Mouse (Mus musculus): ENCODE measurements around the gene Tulp1.
"Not testable (repeated sequence)": the region's sequence is repeated elsewhere in the genome, so short reads cannot be mapped to it uniquely, and the experiment has no call there.

Gene Tulp1

DNA sequence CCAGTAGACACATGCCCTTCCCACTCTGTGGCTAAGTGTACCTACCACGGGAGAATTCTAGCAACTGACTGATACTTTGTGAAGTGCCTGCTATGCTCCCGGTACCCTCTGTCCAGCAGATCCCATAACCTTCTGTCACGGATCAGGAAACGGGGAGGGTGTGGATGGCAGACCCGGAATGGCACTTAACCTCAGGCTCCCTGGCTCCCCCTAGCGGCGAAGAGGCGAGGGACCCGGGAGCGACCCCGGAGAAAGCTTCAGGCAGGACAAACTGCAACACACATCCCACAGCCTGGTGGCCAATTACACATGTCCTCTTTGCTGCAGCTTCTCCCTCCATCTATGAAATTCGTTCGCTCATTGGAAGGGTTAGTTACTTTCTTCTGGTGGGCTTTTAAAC, 3.4 kb upstream of the Tulp1 start:
- peak; percentile 69 for DNase-seq (ENCODE audit: low spot score)

DNA sequence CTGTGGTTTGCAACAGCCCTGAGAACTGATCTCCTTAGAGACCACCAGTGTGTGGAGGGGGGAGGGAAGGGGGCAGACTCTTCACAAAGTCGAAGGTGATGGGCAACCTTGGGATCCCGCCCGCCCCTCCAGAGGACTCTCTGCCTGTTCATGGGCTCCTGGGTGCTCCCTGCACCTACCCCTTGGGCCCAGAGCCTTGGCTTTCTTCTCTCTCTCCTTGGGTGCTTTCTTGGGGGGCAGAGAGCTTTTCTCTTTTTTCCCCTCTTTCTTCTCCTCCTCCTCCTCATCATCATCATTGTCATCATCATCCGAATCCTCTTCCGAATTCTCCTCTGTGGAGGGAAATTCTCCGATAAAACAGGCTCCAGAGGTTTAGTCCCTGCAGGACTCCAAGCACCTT, 1.5 kb downstream of the Tulp1 start:
- no peak for DNase-seq (ENCODE audit: low spot score)

- DNase-seq (ENCODE audit: low spot score) = no peak
Measured at GRCm38 (mm10) chr17:28362653-28363292, 2.2 kb downstream of the Tulp1 start.

DNA sequence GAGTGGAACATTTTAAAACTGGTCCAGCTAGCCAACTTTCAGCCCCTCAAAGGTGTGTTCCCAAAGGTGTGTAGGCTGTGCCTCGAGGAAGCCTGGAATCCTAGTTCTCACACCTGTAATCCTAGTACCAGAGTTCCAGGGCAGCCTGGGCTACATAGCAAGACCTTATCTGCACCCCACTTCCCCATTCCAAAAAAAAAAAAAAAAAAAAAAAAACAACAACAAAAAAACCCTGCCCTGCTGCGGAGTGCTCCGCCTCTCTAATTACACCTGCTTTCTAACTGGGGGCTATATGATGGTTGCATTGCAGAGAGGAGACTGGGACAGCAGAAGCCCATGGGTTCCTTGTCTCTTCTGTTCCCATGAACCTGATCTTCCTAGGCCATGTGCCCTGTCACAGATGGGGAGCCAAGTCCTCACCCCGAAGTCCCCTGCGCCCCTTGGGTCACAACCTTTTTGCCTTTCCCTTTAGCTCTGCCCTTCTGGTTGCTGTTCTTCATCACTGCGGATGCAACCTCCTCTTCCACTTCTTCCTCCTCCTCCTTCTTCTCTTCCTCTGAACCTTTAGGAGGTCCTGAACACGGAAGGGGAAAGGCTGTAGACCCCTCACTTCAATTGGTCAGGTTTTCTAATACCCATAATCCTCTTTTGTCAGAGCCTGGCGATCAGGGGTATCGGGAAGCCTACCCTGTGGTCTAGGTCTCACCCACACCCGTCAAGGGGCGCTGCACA, 2.9 kb downstream of the Tulp1 start:
- DNase-seq (ENCODE audit: low spot score) = no peak

DNA sequence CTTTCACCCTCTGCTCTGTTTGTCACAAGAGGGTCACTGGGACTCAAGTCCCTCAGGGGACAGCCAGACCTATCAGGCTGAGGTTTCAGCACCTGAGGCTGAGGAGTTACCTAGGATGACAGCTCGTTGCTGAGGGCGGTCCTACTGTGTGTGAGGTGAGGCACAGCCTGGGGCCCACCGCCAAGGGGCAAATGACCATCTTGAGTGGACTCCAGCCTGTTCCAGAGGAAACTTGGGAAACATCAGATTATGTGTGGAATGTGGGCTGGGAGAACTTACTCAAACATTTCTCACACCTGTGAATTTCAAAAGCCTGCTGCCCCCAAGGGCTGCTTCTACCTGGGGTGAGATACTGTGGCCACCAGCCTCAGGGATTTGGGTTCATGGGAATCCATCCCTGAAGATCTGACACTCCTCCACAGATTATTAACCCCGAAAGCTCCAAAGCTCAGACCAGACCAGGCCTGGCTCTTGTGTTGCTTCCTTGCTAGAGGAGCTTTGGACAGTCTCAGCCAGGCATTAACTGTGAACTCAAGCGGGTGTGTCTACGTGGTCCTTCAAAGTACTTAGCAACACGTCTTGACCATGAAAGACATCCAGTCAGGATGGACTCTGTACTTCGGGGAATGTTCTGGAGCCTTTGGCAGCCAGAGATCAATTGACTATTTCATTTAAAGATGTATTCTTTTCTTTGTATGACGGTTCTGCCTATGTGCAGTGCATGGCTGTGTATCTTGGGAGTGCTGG, 4.3 kb downstream of the Tulp1 start:
- no peak for DNase-seq (ENCODE audit: low spot score)

DNA sequence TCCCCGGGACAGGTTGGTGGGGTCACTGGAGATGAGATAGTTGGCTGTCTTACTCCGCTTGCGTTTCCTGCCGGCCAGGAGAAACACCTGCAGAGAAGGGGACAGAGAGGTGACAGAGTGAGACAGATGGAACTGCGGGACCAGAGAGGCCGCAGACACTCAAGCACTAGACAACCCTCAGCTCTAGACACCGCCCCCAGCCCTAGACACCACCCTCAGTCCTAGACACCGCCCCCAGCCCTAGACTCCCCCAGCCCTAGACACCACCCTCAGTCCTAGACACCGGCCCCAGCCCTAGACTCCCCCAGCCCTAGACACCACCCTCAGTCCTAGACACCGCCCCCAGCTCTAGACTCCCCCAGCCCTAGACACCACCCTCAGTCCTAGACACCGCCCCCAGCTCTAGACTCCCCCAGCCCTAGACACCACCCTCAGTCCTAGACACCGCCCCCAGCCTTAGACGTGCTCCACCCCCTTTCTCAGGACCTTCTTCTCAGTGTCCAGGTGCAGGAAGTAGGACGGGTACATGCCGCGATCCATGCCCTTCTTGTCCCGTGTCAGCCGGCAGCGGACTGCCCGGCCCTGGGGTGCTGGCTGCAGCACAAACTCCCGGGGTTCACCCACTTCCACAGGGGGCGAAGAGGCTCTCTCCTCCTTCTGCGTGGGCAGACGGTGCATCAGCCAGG, 6.3 kb downstream of the Tulp1 start:
- not testable (repeated sequence) for DNase-seq (ENCODE audit: low spot score)

DNA sequence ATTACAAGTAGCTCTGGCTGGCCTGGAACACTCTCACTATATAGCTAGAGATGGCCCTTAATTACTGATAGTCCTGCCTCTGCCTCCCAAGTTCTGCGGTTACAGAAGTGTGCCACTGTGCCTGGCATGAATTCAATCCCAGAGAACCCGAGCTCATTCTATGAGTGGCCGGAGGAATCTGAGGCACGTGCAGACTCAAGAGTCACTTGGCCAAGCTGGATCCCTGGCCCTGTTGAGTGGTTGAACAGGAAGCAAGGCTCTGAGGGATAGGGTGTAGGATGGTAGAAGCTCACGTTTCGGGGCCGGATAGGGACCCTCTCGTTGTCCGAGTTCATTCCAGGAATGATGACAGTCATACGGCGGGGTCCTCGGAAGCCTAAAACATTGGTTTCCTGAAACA, 9.2 kb downstream of the Tulp1 start:
- DNase-seq (ENCODE audit: low spot score) = no peak

GRCm38 (mm10) chr17:28352018-28352417, 13.0 kb downstream of the Tulp1 start:
- DNase-seq (ENCODE audit: low spot score) = no peak

DNA sequence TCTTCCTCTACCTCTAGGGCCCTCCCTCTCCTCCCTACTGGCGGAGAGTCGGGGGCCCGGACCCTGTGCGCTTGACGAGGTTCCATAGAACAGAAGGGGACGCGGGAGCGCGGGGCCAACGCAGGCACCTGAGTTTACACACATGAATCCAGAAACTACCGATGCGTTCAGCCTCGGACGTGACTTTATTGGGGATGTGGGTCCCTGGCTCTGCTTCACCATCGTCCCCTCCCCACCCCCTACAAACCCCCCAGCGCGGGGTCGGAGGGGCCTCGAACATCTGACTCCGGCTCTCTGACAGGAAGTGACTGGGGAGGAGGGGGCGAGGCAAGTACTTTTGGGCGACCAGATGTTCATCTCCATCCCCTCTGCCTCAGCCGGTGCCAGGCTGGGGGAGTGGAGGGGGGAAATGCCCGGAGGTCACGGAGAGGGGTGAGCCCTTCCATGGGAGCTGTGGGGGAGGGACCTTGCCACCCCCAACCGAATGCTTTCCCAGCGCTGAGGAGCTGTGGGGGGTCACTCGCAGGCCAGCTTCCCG, 13.6 kb downstream of the Tulp1 start:
- no peak for DNase-seq (ENCODE audit: low spot score)

GRCm38 (mm10) chr17:28350466-28351352, 14.3 kb downstream of the Tulp1 start, which contains the start of gene Tead3:
Tead3 (minus strand) TSS chr17:28350817.
- DNase-seq (ENCODE audit: low spot score) = peak; percentile 79

DNA sequence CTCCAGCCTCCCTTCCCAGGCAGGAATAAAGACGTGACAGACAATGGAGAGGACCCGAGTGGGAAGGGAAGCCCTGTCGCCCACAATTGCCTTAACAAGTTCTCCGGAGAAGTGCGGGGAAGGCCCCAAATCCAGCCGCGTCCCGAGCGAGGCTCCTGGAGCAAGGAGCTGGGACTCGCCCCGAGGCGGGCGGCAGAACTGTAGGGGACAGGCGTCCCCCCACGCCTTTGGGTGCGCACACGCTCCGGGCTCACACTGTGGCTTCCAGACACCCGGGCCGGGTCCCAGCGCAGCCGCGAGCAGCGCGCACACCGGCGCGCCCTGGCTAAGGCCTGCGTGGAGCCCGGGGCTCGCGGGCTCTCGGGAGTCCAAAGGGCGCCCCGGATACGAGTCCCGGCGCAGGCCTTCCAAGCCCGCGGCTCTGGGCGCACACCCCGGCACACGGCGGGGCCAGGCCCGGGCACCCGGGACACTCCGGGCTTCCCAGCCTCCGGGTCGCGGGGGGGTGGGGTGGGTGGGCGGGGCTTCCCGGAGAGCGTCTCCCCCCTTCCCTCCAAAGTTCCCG, 15.0 kb downstream of the Tulp1 start:
- peak; percentile 55 for DNase-seq (ENCODE audit: low spot score)

DNA sequence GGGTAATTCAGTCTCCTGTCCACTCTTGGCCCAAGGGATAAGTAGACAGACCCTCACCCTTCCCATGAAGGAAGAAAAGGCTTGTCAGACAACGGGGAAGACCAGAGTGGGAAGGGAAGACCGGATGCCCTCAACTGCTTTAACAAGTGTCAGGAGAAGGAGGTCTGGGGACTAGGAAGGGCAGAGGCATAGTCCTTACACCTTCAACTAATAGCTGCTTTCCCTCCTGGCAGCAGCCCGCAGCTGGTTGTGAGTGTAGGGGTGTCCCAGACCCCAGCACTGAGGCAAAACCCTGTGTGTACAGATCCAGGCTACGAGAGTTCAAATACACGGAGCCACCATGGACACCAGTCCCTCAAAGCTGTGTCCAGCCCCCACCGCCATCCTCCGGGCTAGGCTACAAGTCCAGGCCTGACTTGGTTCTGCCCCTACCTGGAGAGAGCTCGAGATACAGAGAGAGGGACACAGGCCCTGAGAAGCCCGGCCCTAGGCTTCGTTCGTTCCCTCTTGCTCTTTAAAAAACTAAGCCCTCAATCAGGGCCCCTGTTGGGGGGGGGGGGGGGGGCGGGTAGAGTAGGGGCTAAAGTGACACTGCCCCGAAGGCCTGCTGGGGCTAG, 15.7 kb downstream of the Tulp1 start:
- DNase-seq (ENCODE audit: low spot score) = no peak

- DNase-seq (ENCODE audit: low spot score) = no peak
Measured at GRCm38 (mm10) chr17:28348211-28348610, 16.8 kb downstream of the Tulp1 start.

GRCm38 (mm10) chr17:28347327-28347726, 17.7 kb downstream of the Tulp1 start:
- no peak for DNase-seq (ENCODE audit: low spot score)

- DNase-seq (ENCODE audit: low spot score) = peak; percentile 70
Measured at GRCm38 (mm10) chr17:28345882-28346281, 19.1 kb downstream of the Tulp1 start.

GRCm38 (mm10) chr17:28345271-28345721, 19.7 kb downstream of the Tulp1 start:
- peak; percentile 77 for DNase-seq (ENCODE audit: low spot score)

DNA sequence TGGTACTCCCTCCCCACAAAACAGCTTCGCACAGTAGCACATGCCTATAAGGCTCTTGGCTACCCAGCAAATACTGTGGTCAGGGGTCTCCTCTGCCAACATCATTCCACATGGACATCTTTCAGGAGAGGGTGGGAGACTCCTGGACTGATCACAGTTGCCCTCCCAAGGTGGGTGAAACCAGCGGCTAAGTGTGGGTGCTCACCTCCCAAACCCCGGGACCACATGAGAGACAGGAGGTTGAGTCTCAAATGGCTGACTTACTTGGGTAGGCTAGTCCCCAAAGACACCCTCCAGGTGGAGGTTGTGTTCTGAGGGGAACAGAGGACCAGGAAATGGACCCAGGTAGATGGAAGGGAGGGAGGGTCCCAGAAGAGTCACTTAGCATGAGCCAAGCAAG, 20.4 kb downstream of the Tulp1 start:
- no peak for DNase-seq (ENCODE audit: low spot score)

GRCm38 (mm10) chr17:28344050-28344607, 20.9 kb downstream of the Tulp1 start:
- DNase-seq (ENCODE audit: low spot score) = no peak

GRCm38 (mm10) chr17:28341091-28341490, 23.9 kb downstream of the Tulp1 start:
- peak; percentile 91 for DNase-seq (ENCODE audit: low spot score)

- DNase-seq (ENCODE audit: low spot score) = no peak
Measured at GRCm38 (mm10) chr17:28340578-28340977, 24.4 kb downstream of the Tulp1 start.

All from MN1 (cell line).